8 mouse cellular contexts compared by ENCODE assay signal in the genomic region with DNA sequence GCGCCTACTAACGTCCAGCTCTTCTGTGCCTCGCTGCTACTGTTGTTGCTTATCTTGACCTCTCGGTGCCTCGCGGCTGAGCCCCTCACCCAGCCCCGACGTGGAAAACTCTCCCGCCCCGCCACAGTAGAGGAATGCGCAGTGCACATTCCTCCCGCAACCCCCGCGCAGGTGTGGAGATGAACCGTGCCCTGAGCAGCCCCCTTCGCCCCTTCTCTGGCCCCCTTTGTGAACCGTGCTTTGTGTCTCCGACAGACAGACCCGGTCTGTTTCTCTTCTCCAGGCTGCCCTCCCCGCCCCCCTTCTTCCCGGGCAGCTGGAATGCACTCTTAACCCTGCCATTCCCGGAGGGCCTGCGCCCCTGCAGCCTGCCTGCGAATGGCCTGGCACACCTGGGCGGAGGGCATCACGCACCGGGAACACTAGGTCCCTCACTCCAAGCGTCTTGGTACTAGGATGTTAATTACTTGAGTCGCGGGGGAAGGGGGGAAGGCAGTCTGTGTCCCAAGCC. TPM values are rescaled to one million over a fixed set of nuclear protein-coding genes. Genes with fewer than 3 reads are reported as not detected.
A peak's percentile ranks its signal among the peaks of the same experiment; 100 is the strongest.
DNase-seq lines count a peak whose midpoint lies in the region; ATAC-seq and TF ChIP-seq lines count a peak whose summit lies in the region.

No protein-coding gene starts in this region.

- peak; percentile 55 for DNase-seq in ZHBTc4 (ENCODE audit: low read depth, low spot score)
- no peak for DNase-seq in hindbrain, postnatal 0 days (ENCODE audit: low spot score)
- DNase-seq in liver, postnatal 0 days: no peak
- DNase-seq in stomach, postnatal 0 days (ENCODE audit: low spot score): peak; percentile 33
- DNase-seq in cerebellum, postnatal 25 days: no peak
- no peak for DNase-seq in spleen, adult 18-20 months
- DNase-seq in layer of hippocampus, adult 18-20 months (ENCODE audit: low spot score in 2 of 2): no peak

- H3K27me3 ChIP-seq in embryonic facial prominence, embryonic 12.5 days: peaks cover 17% of the 10 kb centered on the region
- H3K27me3 ChIP-seq in hindbrain, postnatal 0 days (ENCODE audit: insufficient read depth, low read length): peaks cover 17% of the 10 kb centered on the region
- H3K27me3 ChIP-seq in liver, postnatal 0 days (ENCODE audit: insufficient read depth, low read length): peaks cover 63% of the 10 kb centered on the region
- no peaks in the 10 kb centered on the region for H3K27me3 ChIP-seq in stomach, postnatal 0 days (ENCODE audit: control insufficient read depth, insufficient read depth, low read length)

- peaks cover 49% of the 10 kb centered on the region for H3K4me1 ChIP-seq in embryonic facial prominence, embryonic 12.5 days
- peaks cover 17% of the 10 kb centered on the region for H3K4me1 ChIP-seq in hindbrain, postnatal 0 days (ENCODE audit: insufficient read depth, low read length)
- H3K4me1 ChIP-seq in liver, postnatal 0 days (ENCODE audit: insufficient read depth): peaks cover 9% of the 10 kb centered on the region; the same call in 1 of the 2 replicates
- H3K4me1 ChIP-seq in stomach, postnatal 0 days (replicated peaks; ENCODE audit: control insufficient read depth, insufficient read depth): peaks cover 7% of the 10 kb centered on the region

- peak overlapping the region; percentile 76 for H3K4me2 ChIP-seq in embryonic facial prominence, embryonic 12.5 days (replicated peaks)
- H3K4me2 ChIP-seq in hindbrain, postnatal 0 days (ENCODE audit: low read depth, low read length): peak overlapping the region; percentile 55
- peak overlapping the region; percentile 58 for H3K4me2 ChIP-seq in liver, postnatal 0 days (ENCODE audit: low read depth, low read length)
- peak overlapping the region; percentile 58 for H3K4me2 ChIP-seq in stomach, postnatal 0 days (replicated peaks; ENCODE audit: low read depth)

- WGBS in embryonic facial prominence, embryonic 12.5 days: 1% methylated on average over 30 of the region's 30 CpGs
- WGBS in hindbrain, postnatal 0 days: under 1% methylated on average over 28 of the region's 30 CpGs
- WGBS in liver, postnatal 0 days (ENCODE audit: insufficient replicate concordance): 2% methylated on average over 29 of the region's 30 CpGs
- 3% methylated on average over 29 of the region's 30 CpGs for WGBS in stomach, postnatal 0 days

- peak; percentile 12; the same call in 1 of the 2 replicates for ATAC-seq in embryonic facial prominence, embryonic 12.5 days (ENCODE audit: insufficient number of reproducible peaks, insufficient read depth, low FRiP score, low TSS enrichment)
- ATAC-seq in hindbrain, postnatal 0 days: no peak
- ATAC-seq in liver, postnatal 0 days: no peak
- peak; percentile 43 for ATAC-seq in stomach, postnatal 0 days (ENCODE audit: low FRiP score, low TSS enrichment)

- peak overlapping the region; percentile 41 for H3K4me3 ChIP-seq in embryonic facial prominence, embryonic 12.5 days
- peak overlapping the region; percentile 30 for H3K4me3 ChIP-seq in hindbrain, postnatal 0 days (ENCODE audit: low read length)
- H3K4me3 ChIP-seq in liver, postnatal 0 days (ENCODE audit: low read depth, low read length): peak overlapping the region; percentile 34
- peak overlapping the region; percentile 56 for H3K4me3 ChIP-seq in stomach, postnatal 0 days (ENCODE audit: low read depth, low read length)

- TF ChIP-seq CTCF in hindbrain, postnatal 0 days (IDR thresholded peaks at IDR 0.05; ENCODE audit: low read depth): no peak
- no peak for TF ChIP-seq CTCF in liver, postnatal 0 days (IDR thresholded peaks at IDR 0.05; ENCODE audit: low read depth)
- TF ChIP-seq CTCF in stomach, postnatal 0 days (IDR thresholded peaks at IDR 0.05; ENCODE audit: low read depth): no peak

- no peak for TF ChIP-seq EP300 in liver, postnatal 0 days (IDR thresholded peaks at IDR 0.05; ENCODE audit: low read depth)
- no peak for TF ChIP-seq EP300 in stomach, postnatal 0 days (optimal IDR thresholded peaks at IDR 0.05)

- peak overlapping the region; percentile 58 for H3K27ac ChIP-seq in embryonic facial prominence, embryonic 12.5 days
- no peak overlapping the region for H3K27ac ChIP-seq in hindbrain, postnatal 0 days
- H3K27ac ChIP-seq in liver, postnatal 0 days (ENCODE audit: low read depth): no peak overlapping the region
- peak overlapping the region; percentile 85 for H3K27ac ChIP-seq in stomach, postnatal 0 days (replicated peaks)

- no peaks in the 10 kb centered on the region for H3K9me3 ChIP-seq in embryonic facial prominence, embryonic 12.5 days
- no peaks in the 10 kb centered on the region for H3K9me3 ChIP-seq in hindbrain, postnatal 0 days (ENCODE audit: low read length)
- no peaks in the 10 kb centered on the region for H3K9me3 ChIP-seq in liver, postnatal 0 days (ENCODE audit: low read length)
- no peaks in the 10 kb centered on the region for H3K9me3 ChIP-seq in stomach, postnatal 0 days (ENCODE audit: control insufficient read depth, low read length)

- no peaks in the 10 kb centered on the region for H3K36me3 ChIP-seq in embryonic facial prominence, embryonic 12.5 days
- no peaks in the 10 kb centered on the region for H3K36me3 ChIP-seq in hindbrain, postnatal 0 days (ENCODE audit: insufficient read depth, low read length)
- H3K36me3 ChIP-seq in liver, postnatal 0 days (replicated peaks; ENCODE audit: insufficient read depth, low read length): no peaks in the 10 kb centered on the region
- H3K36me3 ChIP-seq in stomach, postnatal 0 days (ENCODE audit: control insufficient read depth, insufficient read depth, low read length): no peaks in the 10 kb centered on the region

- H3K9ac ChIP-seq in embryonic facial prominence, embryonic 12.5 days: peak overlapping the region; percentile 44
- no peak overlapping the region for H3K9ac ChIP-seq in hindbrain, postnatal 0 days (replicated peaks; ENCODE audit: low read length)
- H3K9ac ChIP-seq in liver, postnatal 0 days (replicated peaks): peak overlapping the region; percentile 30; the same call in 1 of the 2 replicates
- H3K9ac ChIP-seq in stomach, postnatal 0 days (ENCODE audit: low read length): peak overlapping the region; percentile 68

RNA-seq across cellular contexts. Expression of a gene that starts 0.9 kb away (rescaled TPM):
- 17.6 and 19.1 TPM in 2 replicates for polyA plus RNA-seq in embryonic facial prominence, embryonic 12.5 days (2016; fragmentation: Nextera tagmentation; extraction: Ambion mirVana)
- 6.7 and 7.0 TPM in 2 replicates for total RNA-seq in hindbrain, postnatal 0 days (2014; rRNA removed)
- polyA plus RNA-seq in hindbrain, postnatal 0 days (2015; fragmentation: Nextera tagmentation; extraction: Ambion mirVana): 3.6 and 4.9 TPM in 2 replicates
- polyA plus RNA-seq in liver, postnatal 0 days (2015; fragmentation: Nextera tagmentation; extraction: Ambion mirVana): 0.56 and 0.65 TPM in 2 replicates
- polyA plus RNA-seq in stomach, postnatal 0 days (2015; fragmentation: Nextera tagmentation; extraction: Ambion mirVana): 8.0 and 8.1 TPM in 2 replicates
- under 1 TPM in 1 of 2 experiments, not detected in 1; 0.25 TPM for total RNA-seq in layer of hippocampus, adult 18-20 months (2021)

RNA-seq across cellular contexts. Expression of a gene that starts 11.3 kb away (rescaled TPM):
- not detected in 2 replicates for polyA plus RNA-seq in embryonic facial prominence, embryonic 12.5 days (2016; fragmentation: Nextera tagmentation; extraction: Ambion mirVana)
- not detected in 2 replicates for total RNA-seq in hindbrain, postnatal 0 days (2014; rRNA removed)
- polyA plus RNA-seq in hindbrain, postnatal 0 days (2015; fragmentation: Nextera tagmentation; extraction: Ambion mirVana): not detected in 2 replicates
- polyA plus RNA-seq in liver, postnatal 0 days (2015; fragmentation: Nextera tagmentation; extraction: Ambion mirVana): not detected in 2 replicates
- polyA plus RNA-seq in stomach, postnatal 0 days (2015; fragmentation: Nextera tagmentation; extraction: Ambion mirVana): not detected in 2 replicates
- total RNA-seq in layer of hippocampus, adult 18-20 months (2021): not detected

Comparison
In these comparisons a context has a peak if more than half of its experiments do, and no peak if none do; other contexts are left out.
1. DNase-seq: peak in ZHBTc4 (single experiment) and stomach, postnatal 0 days (single experiment); none in hindbrain, postnatal 0 days (single experiment), liver, postnatal 0 days (single experiment), cerebellum, postnatal 25 days (0 of 2), spleen, adult 18-20 months (0 of 2) and layer of hippocampus, adult 18-20 months (0 of 2).
2. ATAC-seq: peak in embryonic facial prominence, embryonic 12.5 days (single experiment) and stomach, postnatal 0 days (single experiment); none in hindbrain, postnatal 0 days (single experiment) and liver, postnatal 0 days (single experiment).
3. H3K27ac ChIP-seq: peak in embryonic facial prominence, embryonic 12.5 days (single experiment) and stomach, postnatal 0 days (single experiment); none in hindbrain, postnatal 0 days (single experiment) and liver, postnatal 0 days (single experiment).
4. Peak in every context shown above with its lines, with median percentiles within 50 percentile points of each other: H3K4me2 ChIP-seq and H3K4me3 ChIP-seq.